In the genomic region with DNA sequence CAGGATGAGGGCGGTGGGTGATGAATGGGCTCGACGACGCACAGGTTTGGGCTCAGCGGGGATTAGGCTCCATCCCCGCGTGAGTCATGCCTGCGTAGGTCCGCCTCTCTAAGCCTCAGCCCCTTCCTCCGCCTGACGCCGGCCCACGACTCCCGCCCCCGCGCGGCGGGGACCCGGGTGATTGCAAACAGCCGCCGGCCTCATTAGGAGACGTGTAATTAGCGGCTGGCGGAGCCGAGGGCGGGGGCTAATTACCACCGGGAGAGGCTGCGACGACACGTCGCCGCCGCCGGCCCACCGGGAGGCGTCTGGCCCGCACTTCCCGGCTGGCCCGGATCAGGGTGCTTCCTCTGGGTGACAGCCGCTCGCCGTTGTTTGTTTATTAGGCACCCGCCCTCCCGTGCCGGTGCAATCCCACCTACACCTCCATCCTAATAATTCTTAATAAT, we compare ENCODE assay signal across 8 mouse cellular contexts. TPM values are rescaled to one million over a fixed set of nuclear protein-coding genes. Genes with fewer than 3 reads are reported as not detected.
DNase-seq lines count a peak whose midpoint lies in the region; ATAC-seq and TF ChIP-seq lines count a peak whose summit lies in the region.

No protein-coding gene starts in this region.

- peaks cover 5% of the 10 kb centered on the region; the same call in 1 of the 2 replicates for H3K27me3 ChIP-seq in embryonic facial prominence, embryonic 14.5 days (replicated peaks; ENCODE audit: control insufficient read depth, insufficient read depth, low read length)
- no peaks in the 10 kb centered on the region for H3K27me3 ChIP-seq in heart, adult 2 months (ENCODE audit: control insufficient read depth, insufficient read depth, low read length)
- H3K27me3 ChIP-seq in limb, embryonic 11.5 days (ENCODE audit: control insufficient read depth, insufficient read depth, low read length) = 0 out of 2 replicates have a peak, but pooled peaks cover 3% of the 10 kb centered on the region
- H3K27me3 ChIP-seq in midbrain, embryonic 11.5 days (ENCODE audit: control insufficient read depth, insufficient read depth, low read length) = peaks cover 15% of the 10 kb centered on the region

- no peak for TF ChIP-seq CTCF in heart, adult 2 months (IDR thresholded peaks at IDR 0.05)

- no peaks in the 10 kb centered on the region for H3K79me2 ChIP-seq in heart, adult 2 months (replicated peaks; ENCODE audit: control insufficient read depth, insufficient read depth, low read length)

- H3K27ac ChIP-seq in embryonic facial prominence, embryonic 14.5 days (replicated peaks; ENCODE audit: low read depth, low read length) = peak overlapping the region; percentile 28
- H3K27ac ChIP-seq in heart, adult 2 months = peak overlapping the region; percentile 92
- H3K27ac ChIP-seq in limb, embryonic 11.5 days (replicated peaks; ENCODE audit: low read depth, low read length) = peak overlapping the region; percentile 36; the same call in 1 of the 2 replicates
- no peak overlapping the region for H3K27ac ChIP-seq in midbrain, embryonic 11.5 days (ENCODE audit: low read depth, low read length)

- H3K4me1 ChIP-seq in embryonic facial prominence, embryonic 14.5 days (ENCODE audit: control insufficient read depth, insufficient read depth, low read length) = peaks cover 10% of the 10 kb centered on the region
- H3K4me1 ChIP-seq in heart, adult 2 months (ENCODE audit: control insufficient read depth, insufficient read depth, low read length) = peaks cover 5% of the 10 kb centered on the region; the same call in 1 of the 2 replicates
- peaks cover 10% of the 10 kb centered on the region for H3K4me1 ChIP-seq in limb, embryonic 11.5 days (ENCODE audit: control insufficient read depth, insufficient read depth, low read length)
- peaks cover 15% of the 10 kb centered on the region for H3K4me1 ChIP-seq in midbrain, embryonic 11.5 days (ENCODE audit: control insufficient read depth, insufficient read depth, low read length)

- peak overlapping the region; percentile 63 for H3K4me3 ChIP-seq in embryonic facial prominence, embryonic 14.5 days (ENCODE audit: low read depth, low read length)
- H3K4me3 ChIP-seq in heart, adult 2 months = peak overlapping the region; percentile 56
- peak overlapping the region; percentile 49 for H3K4me3 ChIP-seq in limb, embryonic 11.5 days (ENCODE audit: low read depth, low read length)
- H3K4me3 ChIP-seq in midbrain, embryonic 11.5 days (ENCODE audit: low read depth, low read length) = peak overlapping the region; percentile 41

- no peak for TF ChIP-seq EP300 in heart, adult 2 months (IDR thresholded peaks at IDR 0.05; ENCODE audit: insufficient read depth, low read depth, low read length)

- H3K9ac ChIP-seq in embryonic facial prominence, embryonic 14.5 days (ENCODE audit: low read depth, low read length) = peak overlapping the region; percentile 69
- H3K9ac ChIP-seq in heart, adult 2 months (ENCODE audit: low read depth, low read length) = peak overlapping the region; percentile 73
- peak overlapping the region; percentile 60 for H3K9ac ChIP-seq in limb, embryonic 11.5 days (ENCODE audit: low read length)
- H3K9ac ChIP-seq in midbrain, embryonic 11.5 days (ENCODE audit: low read length) = peak overlapping the region; percentile 56

- intact Hi-C loops in heart, adult 2 months (cut with DNase I) = loop anchor here (1.0 kb wide), 1 partner anchor 48 kb away; no protein-coding TSS in a partner anchor

- peaks cover 8% of the 10 kb centered on the region for H3K36me3 ChIP-seq in embryonic facial prominence, embryonic 14.5 days (ENCODE audit: control insufficient read depth, insufficient read depth, low read length)
- H3K36me3 ChIP-seq in heart, adult 2 months (ENCODE audit: control insufficient read depth, insufficient read depth, low read length) = no peaks in the 10 kb centered on the region
- peaks cover under 1% of the 10 kb centered on the region for H3K36me3 ChIP-seq in limb, embryonic 11.5 days (ENCODE audit: control insufficient read depth, insufficient read depth, low read length)
- H3K36me3 ChIP-seq in midbrain, embryonic 11.5 days (ENCODE audit: control insufficient read depth, insufficient read depth, low read length) = peaks cover 2% of the 10 kb centered on the region; the same call in 1 of the 2 replicates

- H3K4me2 ChIP-seq in embryonic facial prominence, embryonic 14.5 days (ENCODE audit: low read depth, low read length) = peak overlapping the region; percentile 95
- peak overlapping the region; percentile 93 for H3K4me2 ChIP-seq in limb, embryonic 11.5 days (ENCODE audit: low read depth, severe bottlenecking)
- H3K4me2 ChIP-seq in midbrain, embryonic 11.5 days = peak overlapping the region; percentile 77

- peak; percentile 73 for DNase-seq in 3T3-L1 (ENCODE audit: low read depth, low spot score)
- peak; percentile 73 to 76 for DNase-seq in adrenal gland, adult 18-20 months (ENCODE audit: low spot score in 2 of 2)
- peak; percentile 80 for DNase-seq in embryonic facial prominence, embryonic 14.5 days (ENCODE audit: low spot score)
- DNase-seq in heart, adult 2 months = peak; percentile 85
- peak; percentile 65 for DNase-seq in kidney, adult 18-20 months
- DNase-seq in limb, embryonic 11.5 days (ENCODE audit: low spot score) = peak; percentile 68
- DNase-seq in midbrain, embryonic 11.5 days (ENCODE audit: low spot score, missing footprints) = no peak
- DNase-seq in spleen, postnatal 36 days (ENCODE audit: low spot score in 2 of 2) = peak; percentile 21 to 29

- WGBS in embryonic facial prominence, embryonic 14.5 days = under 1% methylated on average over 24 of the region's 45 CpGs
- WGBS in heart, adult 2 months = under 1% methylated on average over 45 of the region's 45 CpGs
- WGBS in limb, embryonic 11.5 days = 1% methylated on average over 44 of the region's 45 CpGs
- under 1% methylated on average over 45 of the region's 45 CpGs for WGBS in midbrain, embryonic 11.5 days

- peak; percentile 44 for ATAC-seq in embryonic facial prominence, embryonic 14.5 days (ENCODE audit: low read depth)
- 0 out of 2 replicates have a peak, but pooled peaks have one; percentile 58 for ATAC-seq in limb, embryonic 11.5 days (ENCODE audit: insufficient number of reproducible peaks, low FRiP score, low TSS enrichment, low read depth)
- ATAC-seq in midbrain, embryonic 11.5 days (ENCODE audit: low FRiP score) = peak; percentile 33

- no peaks in the 10 kb centered on the region for H3K9me3 ChIP-seq in embryonic facial prominence, embryonic 14.5 days (ENCODE audit: control insufficient read depth, low read length)
- H3K9me3 ChIP-seq in limb, embryonic 11.5 days (ENCODE audit: control insufficient read depth, low read length) = no peaks in the 10 kb centered on the region
- H3K9me3 ChIP-seq in midbrain, embryonic 11.5 days (ENCODE audit: control insufficient read depth, low read length) = no peaks in the 10 kb centered on the region

- TF ChIP-seq POLR2A in heart, adult 2 months (IDR thresholded peaks at IDR 0.05; ENCODE audit: insufficient read depth, low read depth, low read length) = peak; percentile 10; the same call in 1 of the 2 replicates

RNA-seq across cellular contexts. Expression of gene Pop5, which starts 0.3 kb away (rescaled TPM):
- 10 to 100 TPM; 71.6 to 84.6 TPM for total RNA-seq in adrenal gland, adult 18-20 months (2021)
- polyA plus RNA-seq in embryonic facial prominence, embryonic 14.5 days (2014; fragmentation: Nextera tagmentation; extraction: Ambion mirVana) = 82.6 and 95.5 TPM in 2 replicates
- 10 to 100 TPM; 32.2 to 38.1 TPM for total RNA-seq in heart, adult 2 months (2021)
- polyA plus RNA-seq in heart, adult 2 months (2012; rRNA removed) = 36.2 and 43.8 TPM in 2 replicates
- polyA plus RNA-seq in limb, embryonic 11.5 days (2014; fragmentation: Nextera tagmentation; extraction: Ambion mirVana) = 118 and 123 TPM in 2 replicates
- 91.0 and 98.7 TPM in 2 replicates for polyA plus RNA-seq in midbrain, embryonic 11.5 days (2014; fragmentation: Nextera tagmentation; extraction: Ambion mirVana)

RNA-seq across cellular contexts. Expression of gene Rnf10, which starts 37.4 kb away (rescaled TPM):
- total RNA-seq in adrenal gland, adult 18-20 months (2021) = 100 to 1,000 TPM; 224 to 268 TPM
- polyA plus RNA-seq in embryonic facial prominence, embryonic 14.5 days (2014; fragmentation: Nextera tagmentation; extraction: Ambion mirVana) = 77.2 and 79.1 TPM in 2 replicates
- 100 to 1,000 TPM; 391 to 397 TPM for total RNA-seq in heart, adult 2 months (2021)
- 175 and 205 TPM in 2 replicates for polyA plus RNA-seq in heart, adult 2 months (2012; rRNA removed)
- 77.5 and 105 TPM in 2 replicates for polyA plus RNA-seq in limb, embryonic 11.5 days (2014; fragmentation: Nextera tagmentation; extraction: Ambion mirVana)
- 84.6 and 85.0 TPM in 2 replicates for polyA plus RNA-seq in midbrain, embryonic 11.5 days (2014; fragmentation: Nextera tagmentation; extraction: Ambion mirVana)

RNA-seq across cellular contexts. Expression of gene Cabp1, which starts 41.2 kb away (rescaled TPM):
- 10 to 100 TPM; 28.4 to 34.3 TPM for total RNA-seq in adrenal gland, adult 18-20 months (2021)
- polyA plus RNA-seq in embryonic facial prominence, embryonic 14.5 days (2014; fragmentation: Nextera tagmentation; extraction: Ambion mirVana) = 2.7 and 3.1 TPM in 2 replicates
- total RNA-seq in heart, adult 2 months (2021) = 1 to 10 TPM; 2.3 to 3.9 TPM
- polyA plus RNA-seq in heart, adult 2 months (2012; rRNA removed) = 6.0 and 13.2 TPM in 2 replicates
- polyA plus RNA-seq in limb, embryonic 11.5 days (2014; fragmentation: Nextera tagmentation; extraction: Ambion mirVana) = 1.2 and 1.9 TPM in 2 replicates
- polyA plus RNA-seq in midbrain, embryonic 11.5 days (2014; fragmentation: Nextera tagmentation; extraction: Ambion mirVana) = 1.1 and 2.3 TPM in 2 replicates

RNA-seq across cellular contexts. Expression of gene Coq5, which starts 44.1 kb away (rescaled TPM):
- 10 to 100 TPM; 58.6 to 75.8 TPM for total RNA-seq in adrenal gland, adult 18-20 months (2021)
- 39.0 and 41.9 TPM in 2 replicates for polyA plus RNA-seq in embryonic facial prominence, embryonic 14.5 days (2014; fragmentation: Nextera tagmentation; extraction: Ambion mirVana)
- 100 to 1,000 TPM; 140 to 146 TPM for total RNA-seq in heart, adult 2 months (2021)
- 57.1 and 84.0 TPM in 2 replicates for polyA plus RNA-seq in heart, adult 2 months (2012; rRNA removed)
- 51.4 and 54.6 TPM in 2 replicates for polyA plus RNA-seq in limb, embryonic 11.5 days (2014; fragmentation: Nextera tagmentation; extraction: Ambion mirVana)
- 58.6 and 59.1 TPM in 2 replicates for polyA plus RNA-seq in midbrain, embryonic 11.5 days (2014; fragmentation: Nextera tagmentation; extraction: Ambion mirVana)
